Mouse (Mus musculus) heart, embryonic 13.5 days (tissue): Measurements from ENCODE around the gene Cdr2l. TPM values are rescaled to one million over a fixed set of nuclear protein-coding genes. Genes with fewer than 3 reads are reported as not detected.

Source experiments
- polyA plus RNA-seq: library from polyadenylated mRNA; unstranded; fragments of >200 nt; fragmentation: Nextera tagmentation; extraction: Ambion mirVana; gene quantifications from 2 replicates; pipeline ENCODE4 v1.2.1, GENCODE M21; 2015

Cdr2l gene
- polyA plus RNA-seq, 1 experiment from 2014 or later, result 7.4 TPM

Other genes starting within 250 kb of the Cdr2l start
- gene Cd300lf, start 247.9 kb upstream of the Cdr2l start, polyA plus RNA-seq, result 0.37 and 0.38 TPM in 2 replicates
- gene Slc9a3r1, start 218.6 kb upstream of the Cdr2l start, polyA plus RNA-seq, result 23.1 and 24.4 TPM in 2 replicates
- 7.1 and 7.7 TPM in 2 replicates for gene Tmem104, start 194.4 kb upstream of the Cdr2l start, polyA plus RNA-seq
- gene Nat9, start 194.1 kb upstream of the Cdr2l start, polyA plus RNA-seq, result 13.8 and 19.0 TPM in 2 replicates
- gene Grin2c, start 114.7 kb upstream of the Cdr2l start, polyA plus RNA-seq, result 0.04 TPM in 1 of 2 replicates, not detected in the other
- 9.5 and 11.7 TPM in 2 replicates for gene Fdxr, start 104.9 kb upstream of the Cdr2l start, polyA plus RNA-seq
- gene Fads6, start 84.3 kb upstream of the Cdr2l start, polyA plus RNA-seq, result 0.71 and 0.74 TPM in 2 replicates
- not detected in 2 replicates for gene Otop2, start 74.8 kb upstream of the Cdr2l start, polyA plus RNA-seq
- 0.09 and 0.13 TPM in 2 replicates for gene Ush1g, start 59.9 kb upstream of the Cdr2l start, polyA plus RNA-seq
- gene Otop3, start 47.2 kb upstream of the Cdr2l start, polyA plus RNA-seq, result not detected in 2 replicates
- gene Hid1, start 14.2 kb upstream of the Cdr2l start, polyA plus RNA-seq, result 6.8 and 7.0 TPM in 2 replicates
- gene Mrpl58, start 21.8 kb downstream of the Cdr2l start, polyA plus RNA-seq, result 173 and 184 TPM in 2 replicates
- 1,581 and 1,838 TPM in 2 replicates for gene Atp5h, start 38.0 kb downstream of the Cdr2l start, polyA plus RNA-seq
- gene Kctd2, start 38.2 kb downstream of the Cdr2l start, polyA plus RNA-seq, result 8.8 and 12.1 TPM in 2 replicates
- gene Trim80, start 58.6 kb downstream of the Cdr2l start, polyA plus RNA-seq, result 0.07 and 0.19 TPM in 2 replicates
- 0.10 and 0.21 TPM in 2 replicates for gene Slc16a5, start 80.6 kb downstream of the Cdr2l start, polyA plus RNA-seq
- gene Armc7, start 93.8 kb downstream of the Cdr2l start, polyA plus RNA-seq, result 6.6 and 6.9 TPM in 2 replicates
- 57.0 and 59.4 TPM in 2 replicates for gene Nt5c, start 109.9 kb downstream of the Cdr2l start, polyA plus RNA-seq
- gene Jpt1, start 132.5 kb downstream of the Cdr2l start, polyA plus RNA-seq, result 432 and 502 TPM in 2 replicates
- 606 and 657 TPM in 2 replicates for gene Sumo2, start 154.4 kb downstream of the Cdr2l start, polyA plus RNA-seq
- 111 and 113 TPM in 2 replicates for gene Nup85, start 182.5 kb downstream of the Cdr2l start, polyA plus RNA-seq
- gene Mrps7, start 222.0 kb downstream of the Cdr2l start, polyA plus RNA-seq, result 79.2 and 86.8 TPM in 2 replicates
- gene Gga3, start 222.1 kb downstream of the Cdr2l start, polyA plus RNA-seq, result 14.0 and 14.9 TPM in 2 replicates
- gene Mif4gd, start 231.1 kb downstream of the Cdr2l start, polyA plus RNA-seq, result 23.1 and 24.6 TPM in 2 replicates
- 36.4 and 37.2 TPM in 2 replicates for gene Slc25a19, start 246.4 kb downstream of the Cdr2l start, polyA plus RNA-seq